Mouse (Mus musculus): ENCODE measurements around the gene Btbd35f7.
"Not testable (repeated sequence)": the region's sequence is repeated elsewhere in the genome, so short reads cannot be mapped to it uniquely, and the experiment has no call there.

Btbd35f7 gene

GRCm38 (mm10) chrX:5668767-5669166 is at the start of gene Btbd35f7:
Gene Btbd35f7 (plus strand): TSS chrX:5669067.
- not testable (repeated sequence) for DNase-seq (ENCODE audit: low spot score)
